Mouse (Mus musculus): ENCODE measurements at regions not wholly inside any gene's neighbourhood (a gene's known extent, or its start where the extent isn't known, plus 50 kb on each side); places are given as distances from the start of the nearest gene placed in this dataset.

DNA sequence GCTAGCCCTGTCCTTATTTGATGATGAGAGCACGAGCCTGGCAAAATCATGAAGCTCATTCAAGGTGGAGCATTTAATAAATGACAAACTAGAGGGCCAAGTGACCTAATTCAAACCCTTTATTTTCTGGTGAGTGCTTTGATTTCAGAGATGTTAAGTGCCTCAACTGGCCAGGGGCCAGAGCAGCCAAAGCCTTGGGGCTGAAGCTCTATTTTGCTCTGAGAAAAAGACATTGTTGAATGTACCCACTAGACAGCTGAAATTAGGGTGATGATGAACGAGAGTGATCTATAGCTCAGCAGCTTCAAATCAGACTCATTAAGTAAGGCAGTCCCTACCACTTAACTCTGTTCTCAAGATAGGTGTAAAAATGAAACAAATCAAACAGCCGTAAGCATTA is 287.9 kb upstream of the Atp11b start:
- 88% methylated on average over 3 of the region's 3 CpGs for WGBS
- Histone ChIP-seq H3K27me3 (ENCODE audit: poor library complexity, severe bottlenecking) (no peaks in the 10 kb centered on the region), H3K36me3 (replicated peaks) (no peaks in the 10 kb centered on the region), H3K4me1 (peaks cover 29% of the 10 kb centered on the region), H3K27ac (no peak overlapping the region), H3K9me3 (no peaks in the 10 kb centered on the region), H3K4me3 (no peak overlapping the region)
- no peak for DNase-seq (ENCODE audit: extremely low spot score, low spot score)

GRCm38 (mm10) chr3:35473351-35473750 is 280.6 kb upstream of the Atp11b start:
- no peak for DNase-seq (ENCODE audit: extremely low spot score, low spot score)

GRCm38 (mm10) chr3:35474361-35474760 is 279.5 kb upstream of the Atp11b start:
- Histone ChIP-seq H3K27ac (0 out of 2 replicates have a peak overlapping the region, but pooled peaks have one; percentile 35), H3K4me1 (peaks cover 30% of the 10 kb centered on the region), H3K9me3 (no peaks in the 10 kb centered on the region), H3K36me3 (replicated peaks) (no peaks in the 10 kb centered on the region), H3K27me3 (ENCODE audit: poor library complexity, severe bottlenecking) (no peaks in the 10 kb centered on the region), H3K4me3 (no peak overlapping the region)
- no peak for DNase-seq (ENCODE audit: extremely low spot score, low spot score)
- 55% methylated on average over 6 of the region's 6 CpGs for WGBS

More at GRCm38 (mm10) chr3:35473351-35473750, 280.6 kb upstream of the Atp11b start:
- Histone ChIP-seq H3K4me3 (no peak overlapping the region), H3K27ac (peak overlapping the region; percentile 65), H3K4me1 (peaks cover 30% of the 10 kb centered on the region), H3K36me3 (replicated peaks) (no peaks in the 10 kb centered on the region), H3K27me3 (ENCODE audit: poor library complexity, severe bottlenecking) (no peaks in the 10 kb centered on the region), H3K9me3 (no peaks in the 10 kb centered on the region)
- WGBS = 72% methylated on average over 7 of the region's 7 CpGs

GRCm38 (mm10) chr3:35475326-35475725 is 278.6 kb upstream of the Atp11b start:
- no peak for DNase-seq (ENCODE audit: extremely low spot score, low spot score)
- 93% methylated on average over 7 of the region's 7 CpGs for WGBS
- Histone ChIP-seq H3K27me3 (ENCODE audit: poor library complexity, severe bottlenecking) (no peaks in the 10 kb centered on the region), H3K27ac (peak overlapping the region; percentile 40; the same call in 1 of the 2 replicates), H3K4me3 (no peak overlapping the region), H3K4me1 (peaks cover 30% of the 10 kb centered on the region), H3K9me3 (no peaks in the 10 kb centered on the region), H3K36me3 (replicated peaks) (no peaks in the 10 kb centered on the region)

- DNase-seq (ENCODE audit: extremely low spot score, low spot score) = no peak
- Histone ChIP-seq H3K27ac (peak overlapping the region; percentile 77), H3K4me3 (no peak overlapping the region), H3K27me3 (ENCODE audit: poor library complexity, severe bottlenecking) (no peaks in the 10 kb centered on the region), H3K4me1 (peaks cover 32% of the 10 kb centered on the region), H3K36me3 (replicated peaks) (no peaks in the 10 kb centered on the region), H3K9me3 (no peaks in the 10 kb centered on the region)
- 67% methylated on average over 18 of the region's 18 CpGs for WGBS
Measured at GRCm38 (mm10) chr3:35480714-35481695, 272.9 kb upstream of the Atp11b start.

DNA sequence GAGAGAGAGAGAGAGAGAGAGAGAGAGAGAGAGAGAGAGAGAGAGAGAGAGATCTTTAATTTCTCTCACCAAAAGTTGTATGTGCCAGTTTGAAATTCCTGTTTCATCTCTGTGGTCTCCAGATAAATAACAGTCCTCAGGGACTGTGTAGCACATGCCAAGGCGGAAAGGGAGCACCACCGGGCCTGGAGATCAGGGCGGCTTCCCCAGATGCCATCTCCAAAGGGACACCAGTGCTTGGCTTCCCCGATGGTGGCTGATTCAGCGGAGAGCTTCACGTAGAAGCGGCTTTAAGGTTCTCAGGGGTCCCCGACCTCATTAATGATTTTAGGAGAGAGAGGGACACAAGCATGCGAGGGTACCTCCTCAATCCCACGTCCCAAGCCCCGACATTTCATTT is 272.1 kb upstream of the Atp11b start:
- Histone ChIP-seq H3K27ac (peak overlapping the region; percentile 77), H3K36me3 (replicated peaks) (no peaks in the 10 kb centered on the region), H3K4me3 (peak overlapping the region; percentile 28), H3K9me3 (no peaks in the 10 kb centered on the region), H3K4me1 (peaks cover 32% of the 10 kb centered on the region), H3K27me3 (ENCODE audit: poor library complexity, severe bottlenecking) (no peaks in the 10 kb centered on the region)
- DNase-seq (ENCODE audit: extremely low spot score, low spot score) = peak; percentile 27
- 28% methylated on average over 11 of the region's 11 CpGs for WGBS

GRCm38 (mm10) chr3:35482296-35482695 is 271.6 kb upstream of the Atp11b start:
- Histone ChIP-seq H3K4me3 (peak overlapping the region; percentile 28), H3K27me3 (ENCODE audit: poor library complexity, severe bottlenecking) (no peaks in the 10 kb centered on the region), H3K9me3 (no peaks in the 10 kb centered on the region), H3K27ac (peak overlapping the region; percentile 77), H3K36me3 (replicated peaks) (no peaks in the 10 kb centered on the region), H3K4me1 (peaks cover 32% of the 10 kb centered on the region)
- peak; percentile 69 for DNase-seq (ENCODE audit: extremely low spot score, low spot score)
- WGBS = 6% methylated on average over 6 of the region's 6 CpGs

GRCm38 (mm10) chr3:35482759-35483158 is 271.1 kb upstream of the Atp11b start:
- Histone ChIP-seq H3K27me3 (ENCODE audit: poor library complexity, severe bottlenecking) (no peaks in the 10 kb centered on the region), H3K9me3 (no peaks in the 10 kb centered on the region), H3K36me3 (replicated peaks) (no peaks in the 10 kb centered on the region), H3K4me1 (peaks cover 32% of the 10 kb centered on the region), H3K4me3 (no peak overlapping the region), H3K27ac (0 out of 2 replicates have a peak overlapping the region, but pooled peaks have one; percentile 77)
- WGBS = 84% methylated on average over 10 of the region's 10 CpGs
- no peak for DNase-seq (ENCODE audit: extremely low spot score, low spot score)

GRCm38 (mm10) chr3:35496027-35496824 is 257.7 kb upstream of the Atp11b start:
- no peaks in the 10 kb centered on the region for H3K36me3 ChIP-seq (replicated peaks)
- H3K9me3 ChIP-seq = no peaks in the 10 kb centered on the region
- H3K4me1 ChIP-seq = no peaks in the 10 kb centered on the region
- H3K27ac ChIP-seq = no peak overlapping the region
- no peak overlapping the region for H3K4me3 ChIP-seq
- no peaks in the 10 kb centered on the region for H3K27me3 ChIP-seq (ENCODE audit: poor library complexity, severe bottlenecking)
- DNase-seq (ENCODE audit: extremely low spot score, low spot score) = no peak
- 89% methylated on average over 9 of the region's 9 CpGs for WGBS

DNA sequence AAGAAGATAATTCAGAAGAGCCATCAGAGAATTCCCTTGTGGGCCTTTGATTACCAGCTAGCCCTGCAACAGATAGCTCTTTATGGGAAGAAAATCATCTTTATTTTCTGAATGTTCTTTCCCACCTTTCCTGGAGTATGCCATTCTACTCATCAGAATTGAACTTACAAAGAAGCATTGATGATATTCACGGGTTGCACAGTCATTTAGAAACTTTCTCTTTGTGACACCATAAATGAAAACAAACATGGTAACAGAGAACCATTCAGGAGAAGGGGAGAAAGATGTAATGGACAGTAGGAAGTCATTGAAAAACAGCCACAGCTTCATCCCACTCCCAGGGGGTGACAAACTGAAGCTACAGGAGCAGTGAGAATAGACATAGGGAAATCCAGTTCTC is 243.6 kb upstream of the Atp11b start:
- Histone ChIP-seq H3K4me3 (no peak overlapping the region), H3K27ac (no peak overlapping the region), H3K36me3 (replicated peaks) (no peaks in the 10 kb centered on the region), H3K27me3 (ENCODE audit: poor library complexity, severe bottlenecking) (no peaks in the 10 kb centered on the region), H3K9me3 (no peaks in the 10 kb centered on the region), H3K4me1 (no peaks in the 10 kb centered on the region)
- WGBS = 71% methylated on average over 1 of the region's 1 CpGs
- DNase-seq (ENCODE audit: extremely low spot score, low spot score) = no peak

DNA sequence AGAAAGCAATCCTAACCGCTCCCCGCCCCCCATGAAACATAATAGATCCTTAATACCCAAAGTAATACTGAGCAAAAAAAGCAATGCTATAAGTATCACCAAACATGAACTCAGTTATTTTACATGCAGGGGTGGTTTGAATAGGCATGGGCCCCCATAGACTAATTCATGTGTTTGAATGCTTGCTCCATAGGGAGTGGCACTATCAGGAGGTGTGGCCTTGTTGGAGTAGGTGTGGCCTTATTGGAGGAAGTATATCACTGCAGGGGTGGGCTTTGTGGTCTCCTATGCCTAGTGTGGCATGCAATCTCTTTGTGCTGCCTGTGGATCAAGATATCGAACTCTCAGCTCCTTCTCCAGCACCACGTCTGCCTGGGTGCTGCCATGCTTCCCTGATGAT is 237.4 kb upstream of the Atp11b start:
- 86% methylated on average over 4 of the region's 4 CpGs for WGBS
- Histone ChIP-seq H3K27me3 (ENCODE audit: poor library complexity, severe bottlenecking) (no peaks in the 10 kb centered on the region), H3K36me3 (replicated peaks) (no peaks in the 10 kb centered on the region)

DNA sequence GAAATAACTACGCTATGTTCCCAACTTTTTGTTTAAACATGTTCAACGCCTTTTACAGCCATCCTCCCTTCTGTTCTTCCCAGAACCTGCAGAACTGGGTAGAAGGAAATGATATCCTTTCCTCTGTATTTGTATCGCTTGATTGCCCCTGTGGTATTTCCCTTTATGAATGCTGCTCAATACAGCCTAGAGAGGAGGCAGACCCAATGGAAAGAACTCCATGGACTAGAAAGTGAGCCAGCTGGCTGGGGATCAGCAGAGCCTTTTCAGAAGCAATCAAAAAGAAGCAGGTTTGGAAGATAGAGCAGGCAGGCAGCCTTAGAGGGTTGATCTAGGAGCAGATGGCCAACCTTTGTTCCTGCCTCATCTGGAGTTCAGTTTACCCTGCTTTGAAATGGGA is 233.8 kb upstream of the Atp11b start:
- 76% methylated on average over 3 of the region's 3 CpGs for WGBS
- H3K4me3 ChIP-seq = no peak overlapping the region
- no peaks in the 10 kb centered on the region for H3K9me3 ChIP-seq
- H3K36me3 ChIP-seq (replicated peaks) = no peaks in the 10 kb centered on the region
- peaks cover 11% of the 10 kb centered on the region for H3K4me1 ChIP-seq
- peak; percentile 16 for DNase-seq (ENCODE audit: extremely low spot score, low spot score)
- H3K27me3 ChIP-seq (ENCODE audit: poor library complexity, severe bottlenecking) = no peaks in the 10 kb centered on the region
- peak overlapping the region; percentile 36; the same call in 1 of the 2 replicates for H3K27ac ChIP-seq

More for the DNA sequence above, 237.4 kb upstream of the Atp11b start:
- H3K4me1 ChIP-seq = peaks cover 11% of the 10 kb centered on the region
- H3K4me3 ChIP-seq = no peak overlapping the region
- no peak for DNase-seq (ENCODE audit: extremely low spot score, low spot score)
- H3K27ac ChIP-seq = no peak overlapping the region
- no peaks in the 10 kb centered on the region for H3K9me3 ChIP-seq

DNA sequence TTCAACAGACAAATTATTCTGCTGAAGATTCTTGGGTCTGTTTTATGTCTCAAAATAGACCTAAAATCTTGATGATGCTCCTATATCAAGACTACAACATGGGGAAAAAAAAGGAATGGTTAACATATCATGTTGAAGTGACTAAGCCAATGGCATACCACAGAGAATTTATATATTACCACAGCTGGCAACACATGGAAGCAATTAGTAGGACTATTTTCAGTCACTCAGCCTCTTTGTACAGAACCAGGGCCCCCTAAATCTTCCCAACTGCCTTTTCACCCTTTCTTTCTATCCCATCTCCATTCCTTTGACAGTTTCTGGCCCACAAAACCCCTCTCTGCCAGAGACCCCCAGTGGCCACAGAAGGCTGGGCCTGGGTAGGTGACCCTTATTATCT is 206.2 kb upstream of the Atp11b start:
- DNase-seq (ENCODE audit: extremely low spot score, low spot score) = no peak

More for the DNA sequence above, 206.2 kb upstream of the Atp11b start:
- Histone ChIP-seq H3K4me1 (no peaks in the 10 kb centered on the region), H3K9me3 (no peaks in the 10 kb centered on the region), H3K4me3 (no peak overlapping the region), H3K36me3 (replicated peaks) (no peaks in the 10 kb centered on the region), H3K27ac (no peak overlapping the region), H3K27me3 (ENCODE audit: poor library complexity, severe bottlenecking) (no peaks in the 10 kb centered on the region)
